Mouse (Mus musculus) forebrain, embryonic 15.5 days (tissue): ENCODE measurements around the gene Olfr1444. TPM values are rescaled to one million over a fixed set of nuclear protein-coding genes. Genes with fewer than 3 reads are reported as not detected.

Experiments
- ATAC-seq: fragments of 200-750 bp; cut with Nextera tagmentation; replicated peaks from 2 replicates; pipeline ENCODE4 v1.8.0; 2017; ENCODE audit warnings: mild to moderate bottlenecking, moderate TSS enrichment, moderate library complexity
- H3K27ac ChIP-seq: fragments of 300-500 bp; sonication (generic); replicated peaks from 2 replicates; pipeline ENCODE4 v1.5.1; 2015; ENCODE audit warnings: mild to moderate bottlenecking, inconsistent platforms
- H3K27me3 ChIP-seq: fragments of 300-500 bp; sonication (generic); 2 replicates; pipeline ENCODE4 v1.6.1; 2015; ENCODE audit warnings: inconsistent platforms
- H3K36me3 ChIP-seq: fragments of 300-500 bp; sonication (generic); 2 replicates; pipeline ENCODE4 v1.6.1; 2015; ENCODE audit warnings: mild to moderate bottlenecking, inconsistent platforms
- H3K4me1 ChIP-seq: fragments of 300-500 bp; sonication (generic); 2 replicates; pipeline ENCODE4 v1.6.1; 2015; ENCODE audit warnings: inconsistent platforms
- H3K4me2 ChIP-seq: fragments of 300-500 bp; sonication (generic); replicated peaks from 2 replicates; pipeline ENCODE4 v1.6.1; 2015; ENCODE audit warnings: mild to moderate bottlenecking, inconsistent platforms
- H3K4me3 ChIP-seq: fragments of 300-500 bp; sonication (generic); 2 replicates; pipeline ENCODE4 v1.5.1; 2015; ENCODE audit warnings: mild to moderate bottlenecking, inconsistent platforms
- H3K9ac ChIP-seq: fragments of 300-500 bp; sonication (generic); replicated peaks from 2 replicates; pipeline ENCODE4 v1.6.1; 2015; ENCODE audit warnings: mild to moderate bottlenecking, inconsistent platforms
- H3K9me3 ChIP-seq: fragments of 300-500 bp; sonication (generic); 2 replicates; pipeline ENCODE4 v1.6.1; 2016; ENCODE audit warnings: inconsistent platforms
- WGBS: fragments of 180-500 bp; shearing (Covaris S2); methylation state at CpG from one replicate; pipeline ENCODE4 v1.1.7; 2015; ENCODE audit warnings: mixed read lengths; 5-methylcytosine and 5-hydroxymethylcytosine counted together
- polyA plus RNA-seq: library from polyadenylated mRNA; unstranded; fragments of >200 nt; fragmentation: Nextera tagmentation; extraction: Ambion mirVana; gene quantifications from 2 replicates; pipeline ENCODE4 v1.2.1, GENCODE M21; 2015

Gene Olfr1444
- polyA plus RNA-seq, 1 experiment from 2014 or later, result not detected

GRCm38 (mm10) chr19:12903643-12904042 is 46.6 kb downstream of the Olfr1444 start, which contains the start of gene Olfr1447:
Gene Olfr1447, minus strand, starts transcription at chr19:12903743.
- no peak within 1 kb of the TSS for H3K9ac ChIP-seq
- WGBS, result 95% methylated on average over 1 of the region's 1 CpGs

More at GRCm38 (mm10) chr19:12903643-12904042, 46.6 kb downstream of the Olfr1444 start, which contains the start of gene Olfr1447:
- Histone ChIP-seq H3K4me1 (no peaks in the 10 kb centered on the region), H3K27ac (no peak within 1 kb of the TSS), H3K9me3 (no peaks in the 10 kb centered on the region), H3K36me3 (no peaks in the 10 kb centered on the region), H3K4me2 (no peak within 1 kb of the TSS), H3K27me3 (no peaks in the 10 kb centered on the region), H3K4me3 (no peak within 1 kb of the TSS)
- ATAC-seq, result no peak

Other genes with a start within 250 kb of the Olfr1444 start
- not detected in 2 replicates for gene Glyat, start 224.0 kb upstream of the Olfr1444 start, polyA plus RNA-seq
- not detected in 2 replicates for gene Olfr1442, start 186.8 kb upstream of the Olfr1444 start, polyA plus RNA-seq
- gene Olfr1443, start 179.2 kb upstream of the Olfr1444 start, polyA plus RNA-seq, result not detected in 2 replicates
- not detected in 2 replicates for gene Keg1, start 161.5 kb upstream of the Olfr1444 start, polyA plus RNA-seq
- gene Cntf, start 91.7 kb upstream of the Olfr1444 start, polyA plus RNA-seq, result 1.2 and 2.0 TPM in 2 replicates
- gene Zfp91, start 61.2 kb upstream of the Olfr1444 start, polyA plus RNA-seq, result 15.6 and 15.9 TPM in 2 replicates
- 0.68 and 0.98 TPM in 2 replicates for gene Lpxn, start 61.1 kb upstream of the Olfr1444 start, polyA plus RNA-seq
- gene Gm5244, start 10.6 kb upstream of the Olfr1444 start, polyA plus RNA-seq, result not detected in 2 replicates
- gene Olfr1445, start 26.6 kb downstream of the Olfr1444 start, polyA plus RNA-seq, result not detected in 2 replicates
- gene Olfr1446, start 36.2 kb downstream of the Olfr1444 start, polyA plus RNA-seq, result not detected in 2 replicates
- not detected in 2 replicates for gene Olfr1447, start 46.5 kb downstream of the Olfr1444 start, polyA plus RNA-seq
- not detected in 2 replicates for gene Olfr1448, start 67.1 kb downstream of the Olfr1444 start, polyA plus RNA-seq
- gene Olfr1449, start 73.6 kb downstream of the Olfr1444 start, polyA plus RNA-seq, result not detected in 2 replicates
- not detected in 2 replicates for gene Olfr1450, start 93.0 kb downstream of the Olfr1444 start, polyA plus RNA-seq
- gene Olfr1451, start 137.7 kb downstream of the Olfr1444 start, polyA plus RNA-seq, result not detected in 2 replicates
- not detected in 2 replicates for gene Olfr1453, start 171.0 kb downstream of the Olfr1444 start, polyA plus RNA-seq
- not detected in 2 replicates for gene Olfr1454, start 203.3 kb downstream of the Olfr1444 start, polyA plus RNA-seq
- gene Olfr1457, start 240.6 kb downstream of the Olfr1444 start, polyA plus RNA-seq, result not detected in 2 replicates
- not detected in 2 replicates for gene Olfr1458, start 249.5 kb downstream of the Olfr1444 start, polyA plus RNA-seq